ENCODE assay signal across 8 mouse cellular contexts in genomic region chr4:129928124-129928751, GRCm38 (mm10). TPM values are rescaled to one million over a fixed set of nuclear protein-coding genes. Genes with fewer than 3 reads are reported as not detected.
DNase-seq lines count a peak whose midpoint lies in the region; ATAC-seq and TF ChIP-seq lines count a peak whose summit lies in the region.

No protein-coding gene starts in this region.

- TF ChIP-seq POLR2A in liver, adult 2 months (IDR thresholded peaks at IDR 0.05; ENCODE audit: extremely low read depth, insufficient read depth, low read length), result no peak
- no peak for TF ChIP-seq POLR2A in myocyte (IDR thresholded peaks at IDR 0.05; ENCODE audit: insufficient read length, low read depth)

- H3ac ChIP-seq in myocyte (ENCODE audit: control insufficient read depth, insufficient read length), result no peak overlapping the region

- peak overlapping the region; percentile 17; the same call in 1 of the 2 replicates for H3K4me3 ChIP-seq in embryonic facial prominence, embryonic 14.5 days (ENCODE audit: low read depth, low read length)
- H3K4me3 ChIP-seq in heart, embryonic 10.5 days, result peak overlapping the region; percentile 45
- H3K4me3 ChIP-seq in kidney, embryonic 14.5 days (ENCODE audit: low read length), result 0 out of 2 replicates have a peak overlapping the region, but pooled peaks have one; percentile 10
- no peak overlapping the region for H3K4me3 ChIP-seq in liver, adult 2 months (ENCODE audit: insufficient read depth, low read depth, low read length)
- H3K4me3 ChIP-seq in myocyte, result no peak overlapping the region
- H3K4me3 ChIP-seq in stomach, embryonic 14.5 days (ENCODE audit: low read depth, low read length), result no peak overlapping the region

- H3K4me2 ChIP-seq in embryonic facial prominence, embryonic 14.5 days (ENCODE audit: low read depth, low read length), result peak overlapping the region; percentile 54
- peak overlapping the region; percentile 41 for H3K4me2 ChIP-seq in kidney, embryonic 14.5 days (replicated peaks; ENCODE audit: low read depth, low read length)
- peak overlapping the region; percentile 67 for H3K4me2 ChIP-seq in myocyte (ENCODE audit: low read depth)
- H3K4me2 ChIP-seq in stomach, embryonic 14.5 days (replicated peaks; ENCODE audit: low read depth, low read length), result peak overlapping the region; percentile 39; the same call in 1 of the 2 replicates

- WGBS in embryonic facial prominence, embryonic 14.5 days, result 7% methylated on average over 16 of the region's 19 CpGs
- WGBS in heart, embryonic 10.5 days, result 6% methylated on average over 19 of the region's 19 CpGs
- 7% methylated on average over 19 of the region's 19 CpGs for WGBS in kidney, embryonic 14.5 days
- 4% methylated on average over 19 of the region's 19 CpGs for WGBS in liver, adult 2 months
- WGBS in stomach, embryonic 14.5 days, result 5% methylated on average over 19 of the region's 19 CpGs

- no peak overlapping the region for H3K27ac ChIP-seq in embryonic facial prominence, embryonic 14.5 days (replicated peaks; ENCODE audit: low read depth, low read length)
- H3K27ac ChIP-seq in heart, embryonic 10.5 days, result peak overlapping the region; percentile 73
- H3K27ac ChIP-seq in kidney, embryonic 14.5 days (ENCODE audit: low read depth, low read length), result no peak overlapping the region
- H3K27ac ChIP-seq in liver, adult 2 months (replicated peaks; ENCODE audit: insufficient read depth, low read depth, low read length), result no peak overlapping the region
- no peak overlapping the region for H3K27ac ChIP-seq in stomach, embryonic 14.5 days (ENCODE audit: low read length)

- H3K79me2 ChIP-seq in liver, adult 2 months (ENCODE audit: control insufficient read depth, insufficient read depth, low read length), result no peaks in the 10 kb centered on the region
- H3K79me2 ChIP-seq in myocyte (ENCODE audit: control insufficient read depth, insufficient read depth), result no peaks in the 10 kb centered on the region

- no peaks in the 10 kb centered on the region for H3K27me3 ChIP-seq in embryonic facial prominence, embryonic 14.5 days (replicated peaks; ENCODE audit: control insufficient read depth, insufficient read depth, low read length)
- H3K27me3 ChIP-seq in heart, embryonic 10.5 days (ENCODE audit: insufficient read depth, poor library complexity, severe bottlenecking), result no peaks in the 10 kb centered on the region
- no peaks in the 10 kb centered on the region; the same call in 1 of the 2 replicates for H3K27me3 ChIP-seq in kidney, embryonic 14.5 days (ENCODE audit: control insufficient read depth, insufficient read depth, low read length)
- H3K27me3 ChIP-seq in liver, adult 2 months (ENCODE audit: control insufficient read depth, insufficient read depth, low read length), result no peaks in the 10 kb centered on the region
- H3K27me3 ChIP-seq in myocyte (ENCODE audit: control insufficient read depth, insufficient read depth, insufficient read length), result no peaks in the 10 kb centered on the region
- no peaks in the 10 kb centered on the region for H3K27me3 ChIP-seq in stomach, embryonic 14.5 days (ENCODE audit: control insufficient read depth, insufficient read depth, low read length)

- peak; percentile 94 for TF ChIP-seq CTCF in liver, adult 2 months (IDR thresholded peaks at IDR 0.05; ENCODE audit: low read depth, low read length)

- DNase-seq in A20 (ENCODE audit: low read depth, low spot score), result peak; percentile 85
- peak; percentile 93 for DNase-seq in adrenal gland, postnatal 25 days
- DNase-seq in embryonic facial prominence, embryonic 14.5 days (ENCODE audit: low spot score), result peak; percentile 61
- peak; percentile 90 for DNase-seq in heart, embryonic 10.5 days (ENCODE audit: low spot score)
- no peak for DNase-seq in liver, adult 2 months (ENCODE audit: extremely low read depth, low read depth, low spot score)

- no peaks in the 10 kb centered on the region for H3K36me3 ChIP-seq in embryonic facial prominence, embryonic 14.5 days (ENCODE audit: control insufficient read depth, insufficient read depth, low read length)
- no peaks in the 10 kb centered on the region for H3K36me3 ChIP-seq in heart, embryonic 10.5 days
- H3K36me3 ChIP-seq in kidney, embryonic 14.5 days (ENCODE audit: control insufficient read depth, insufficient read depth, low read length), result no peaks in the 10 kb centered on the region
- no peaks in the 10 kb centered on the region for H3K36me3 ChIP-seq in liver, adult 2 months (ENCODE audit: control insufficient read depth, insufficient read depth, low read length)
- no peaks in the 10 kb centered on the region for H3K36me3 ChIP-seq in myocyte (ENCODE audit: control insufficient read depth, insufficient read depth)
- no peaks in the 10 kb centered on the region for H3K36me3 ChIP-seq in stomach, embryonic 14.5 days (ENCODE audit: control insufficient read depth, insufficient read depth, low read length)

- no peak for ATAC-seq in embryonic facial prominence, embryonic 14.5 days (ENCODE audit: low read depth)
- ATAC-seq in kidney, embryonic 14.5 days (ENCODE audit: low FRiP score, low TSS enrichment), result no peak
- peak; percentile 49; the same call in 1 of the 2 replicates for ATAC-seq in stomach, embryonic 14.5 days (ENCODE audit: insufficient number of reproducible peaks, insufficient read depth, low FRiP score, low read depth)

- H3K4me1 ChIP-seq in embryonic facial prominence, embryonic 14.5 days (ENCODE audit: control insufficient read depth, insufficient read depth, low read length), result no peaks in the 10 kb centered on the region; the same call in 1 of the 2 replicates
- H3K4me1 ChIP-seq in heart, embryonic 10.5 days, result peaks cover 40% of the 10 kb centered on the region
- no peaks in the 10 kb centered on the region; the same call in 1 of the 2 replicates for H3K4me1 ChIP-seq in kidney, embryonic 14.5 days (ENCODE audit: control insufficient read depth, insufficient read depth, low read length)
- no peaks in the 10 kb centered on the region for H3K4me1 ChIP-seq in liver, adult 2 months (ENCODE audit: control insufficient read depth, insufficient read depth, low read length)
- H3K4me1 ChIP-seq in stomach, embryonic 14.5 days (ENCODE audit: control insufficient read depth, insufficient read depth, low read length), result no peaks in the 10 kb centered on the region

- peaks cover 4% of the 10 kb centered on the region; the same call in 1 of the 2 replicates for H3K9me3 ChIP-seq in embryonic facial prominence, embryonic 14.5 days (ENCODE audit: control insufficient read depth, low read length)
- peaks cover 4% of the 10 kb centered on the region; the same call in 1 of the 2 replicates for H3K9me3 ChIP-seq in heart, embryonic 10.5 days
- H3K9me3 ChIP-seq in kidney, embryonic 14.5 days (ENCODE audit: control insufficient read depth, low read length), result no peaks in the 10 kb centered on the region
- H3K9me3 ChIP-seq in stomach, embryonic 14.5 days (ENCODE audit: control insufficient read depth, low read depth, low read length), result no peaks in the 10 kb centered on the region

- peak overlapping the region; percentile 42; the same call in 1 of the 2 replicates for H3K9ac ChIP-seq in embryonic facial prominence, embryonic 14.5 days (ENCODE audit: low read depth, low read length)
- H3K9ac ChIP-seq in kidney, embryonic 14.5 days (ENCODE audit: low read depth, low read length), result no peak overlapping the region
- H3K9ac ChIP-seq in liver, adult 2 months (ENCODE audit: low read depth, low read length), result no peak overlapping the region
- no peak overlapping the region for H3K9ac ChIP-seq in stomach, embryonic 14.5 days (replicated peaks; ENCODE audit: low read depth, low read length)

TF ChIP-seq in myocyte, 11 proteins besides CTCF, POLR2A, EP300 and RAD21:
- TF ChIP-seq SRF (IDR thresholded peaks at IDR 0.05; ENCODE audit: control insufficient read depth, insufficient read length, low read depth) (no peak), REST (IDR thresholded peaks at IDR 0.05; ENCODE audit: insufficient read depth, insufficient read length) (no peak), MYOG (IDR thresholded peaks at IDR 0.05; ENCODE audit: control insufficient read depth in 1 of 3, insufficient read depth in 1 of 3, insufficient read length in 2 of 3, low read depth in 2 of 3) (no peak), TCF12 (IDR thresholded peaks at IDR 0.05; ENCODE audit: insufficient read depth, poor library complexity, severe bottlenecking) (no peak), CEBPB (IDR thresholded peaks at IDR 0.05; ENCODE audit: insufficient read depth, poor library complexity, severe bottlenecking) (no peak), MAX (IDR thresholded peaks at IDR 0.05; ENCODE audit: low read depth) (no peak)

RNA-seq across cellular contexts. Expression of gene Spocd1, which starts 0.8 kb away (rescaled TPM):
- 0.86 and 3.4 TPM in 2 replicates for total RNA-seq in adrenal gland, postnatal 25 days (2021)
- 0.08 TPM in 1 of 2 replicates, not detected in the other for polyA plus RNA-seq in embryonic facial prominence, embryonic 14.5 days (2014; fragmentation: Nextera tagmentation; extraction: Ambion mirVana)
- 0.46 and 0.59 TPM in 2 replicates for polyA plus RNA-seq in heart, embryonic 10.5 days (2016; fragmentation: Nextera tagmentation; extraction: Ambion mirVana)
- polyA plus RNA-seq in kidney, embryonic 14.5 days (2014; fragmentation: Nextera tagmentation; extraction: Ambion mirVana), result not detected in 2 replicates
- not detected in 2 replicates for total RNA-seq in liver, adult 2 months (2014; rRNA removed)
- not detected in 2 replicates for polyA plus RNA-seq in liver, adult 2 months (2012; rRNA removed)
- not detected for polyA plus RNA-seq in myocyte (2012; fragmentation: generic; extraction: Trizol)
- not detected in 2 replicates for polyA plus RNA-seq in stomach, embryonic 14.5 days (2014; fragmentation: Nextera tagmentation; extraction: Ambion mirVana)

RNA-seq across cellular contexts. Expression of gene Adgrb2, which starts 56.4 kb away (rescaled TPM):
- total RNA-seq in adrenal gland, postnatal 25 days (2021), result 22.7 and 29.8 TPM in 2 replicates
- 4.0 and 6.7 TPM in 2 replicates for polyA plus RNA-seq in embryonic facial prominence, embryonic 14.5 days (2014; fragmentation: Nextera tagmentation; extraction: Ambion mirVana)
- polyA plus RNA-seq in heart, embryonic 10.5 days (2016; fragmentation: Nextera tagmentation; extraction: Ambion mirVana), result 1.2 and 3.1 TPM in 2 replicates
- 2.6 and 3.3 TPM in 2 replicates for polyA plus RNA-seq in kidney, embryonic 14.5 days (2014; fragmentation: Nextera tagmentation; extraction: Ambion mirVana)
- total RNA-seq in liver, adult 2 months (2014; rRNA removed), result 0.07 TPM in 1 of 2 replicates, not detected in the other
- polyA plus RNA-seq in liver, adult 2 months (2012; rRNA removed), result 0.06 TPM in 1 of 2 replicates, not detected in the other
- 0.08 TPM for polyA plus RNA-seq in myocyte (2012; fragmentation: generic; extraction: Trizol)
- 2.6 and 4.0 TPM in 2 replicates for polyA plus RNA-seq in stomach, embryonic 14.5 days (2014; fragmentation: Nextera tagmentation; extraction: Ambion mirVana)

Comparison
In these comparisons a context has a peak if more than half of its experiments do, and no peak if none do; other contexts are left out.
1. H3K4me3 ChIP-seq: peak in embryonic facial prominence, embryonic 14.5 days (single experiment), heart, embryonic 10.5 days (single experiment) and kidney, embryonic 14.5 days (single experiment); none in liver, adult 2 months (single experiment), myocyte (single experiment) and stomach, embryonic 14.5 days (single experiment).
2. Peak in every context shown above with its lines, with median percentiles within 50 percentile points of each other: H3K4me2 ChIP-seq.